Mouse (Mus musculus) lung, postnatal 0 days (tissue): ENCODE measurements around the gene Paf1. TPM values are rescaled to one million over a fixed set of nuclear protein-coding genes. Genes with fewer than 3 reads are reported as not detected.
A peak's percentile ranks its signal among the peaks of the same experiment; 100 is the strongest.

Experiments
- ATAC-seq: fragments of 200-750 bp; cut with Nextera tagmentation; 2 replicates; pipeline ENCODE4 v1.8.0; 2017; ENCODE audit warnings: moderate library complexity
- DNase-seq: peaks from one replicate; pipeline ENCODE4 v3.0.0-alpha.2; 2016; ENCODE audit warnings: low spot score
- H3K27ac ChIP-seq: fragments of 300-500 bp; sonication (generic); 2 replicates; pipeline ENCODE4 v1.5.1; 2014; ENCODE audit warnings: antibody characterized with exemption, mild to moderate bottlenecking, low read length, mixed read lengths
- H3K27me3 ChIP-seq: fragments of 300-500 bp; sonication (generic); replicated peaks from 2 replicates; pipeline ENCODE4 v1.6.1; 2014; ENCODE audit warnings: low read length, mixed read lengths; ENCODE audit not compliant: insufficient read depth
- H3K36me3 ChIP-seq: fragments of 300-500 bp; sonication (generic); 2 replicates; pipeline ENCODE4 v1.6.1; 2014; ENCODE audit warnings: low read length, mixed read lengths; ENCODE audit not compliant: insufficient read depth
- H3K4me1 ChIP-seq: fragments of 300-500 bp; sonication (generic); 2 replicates; pipeline ENCODE4 v1.6.1; 2014; ENCODE audit warnings: antibody characterized with exemption, low read depth, low read length, mixed read lengths; ENCODE audit not compliant: insufficient read depth
- H3K4me2 ChIP-seq: fragments of 300-500 bp; sonication (generic); replicated peaks from 2 replicates; pipeline ENCODE4 v1.6.1; 2014; ENCODE audit warnings: low read depth, mild to moderate bottlenecking, low read length, moderate library complexity, mixed read lengths
- H3K4me3 ChIP-seq: fragments of 300-500 bp; sonication (generic); 2 replicates; pipeline ENCODE4 v1.5.1; 2014; ENCODE audit warnings: low read depth, low read length
- H3K9ac ChIP-seq: fragments of 300-500 bp; sonication (generic); replicated peaks from 2 replicates; pipeline ENCODE4 v1.6.1; 2014; ENCODE audit warnings: low read depth, mild to moderate bottlenecking
- H3K9me3 ChIP-seq: fragments of 300-500 bp; sonication (generic); 2 replicates; pipeline ENCODE4 v1.6.1; 2016; ENCODE audit warnings: low read length, mixed read lengths
- CTCF ChIP-seq: IDR thresholded peaks from 2 replicates; pipeline ENCODE4 v1.5.1; 2016; ENCODE audit warnings: antibody characterized with exemption, mild to moderate bottlenecking
- EP300 ChIP-seq: IDR thresholded peaks from 2 replicates; pipeline ENCODE4 v1.6.1; 2016; ENCODE audit warnings: antibody characterized with exemption, mild to moderate bottlenecking, control low read depth
- WGBS: fragments of 180-500 bp; shearing (Covaris S2); extraction: QIAGEN DNeasy Blood & Tissue Kit; methylation state at CpG from one replicate; pipeline ENCODE4 v1.1.7; 2014; 5-methylcytosine and 5-hydroxymethylcytosine counted together
- polyA plus RNA-seq: library from polyadenylated mRNA; unstranded; fragments of >200 nt; fragmentation: Nextera tagmentation; extraction: Ambion mirVana; gene quantifications from 2 replicates; pipeline ENCODE4 v1.2.1, GENCODE M21; 2015

Gene Paf1
- polyA plus RNA-seq, 1 experiment from 2014 or later, result 49.1 TPM

- Histone ChIP-seq H3K27ac (no peak overlapping the region), H3K9ac (no peak overlapping the region), H3K9me3 (no peaks in the 10 kb centered on the region), H3K4me1 (peaks cover 14% of the 10 kb centered on the region; the same call in 1 of the 2 replicates), H3K4me2 (peak overlapping the region; percentile 96), H3K36me3 (peaks cover 24% of the 10 kb centered on the region; the same call in 1 of the 2 replicates), H3K27me3 (no peaks in the 10 kb centered on the region), H3K4me3 (no peak overlapping the region)
- DNase-seq (no peak), ATAC-seq (no peak)
- 89% methylated on average over 14 of the region's 14 CpGs for WGBS
- TF ChIP-seq CTCF, result no peak
- no peak for TF ChIP-seq EP300
Observed at GRCm38 (mm10) chr7:28370051-28370450, 22.7 kb upstream of the Paf1 start.

GRCm38 (mm10) chr7:28370977-28371513 lies 21.7 kb upstream of the Paf1 start:
- no peaks in the 10 kb centered on the region for H3K9me3 ChIP-seq
- peaks cover 14% of the 10 kb centered on the region; the same call in 1 of the 2 replicates for H3K36me3 ChIP-seq
- peak overlapping the region; percentile 83 for H3K4me3 ChIP-seq
- WGBS, result 3% methylated on average over 11 of the region's 11 CpGs
- no peak for ATAC-seq
- peak overlapping the region; percentile 92 for H3K9ac ChIP-seq
- peak overlapping the region; percentile 95 for H3K27ac ChIP-seq
- TF ChIP-seq CTCF (no peak), EP300 (no peak)
- peak; percentile 77 for DNase-seq
- no peaks in the 10 kb centered on the region for H3K27me3 ChIP-seq
- H3K4me1 ChIP-seq, result peaks cover 17% of the 10 kb centered on the region; the same call in 1 of the 2 replicates
- peak overlapping the region; percentile 96 for H3K4me2 ChIP-seq

- Histone ChIP-seq H3K4me1 (peaks cover 17% of the 10 kb centered on the region; the same call in 1 of the 2 replicates), H3K27ac (peak overlapping the region; percentile 95), H3K9me3 (no peaks in the 10 kb centered on the region), H3K4me3 (peak overlapping the region; percentile 83), H3K9ac (peak overlapping the region; percentile 92), H3K27me3 (no peaks in the 10 kb centered on the region), H3K4me2 (peak overlapping the region; percentile 96), H3K36me3 (0 out of 2 replicates have a peak, but pooled peaks cover 14% of the 10 kb centered on the region)
- DNase-seq, result peak; percentile 71
- TF ChIP-seq CTCF, result no peak
- TF ChIP-seq EP300, result no peak
- 0% methylated on average over 31 of the region's 43 CpGs for WGBS
- no peak for ATAC-seq
Observed at GRCm38 (mm10) chr7:28371514-28371989, 21.2 kb upstream of the Paf1 start.

GRCm38 (mm10) chr7:28372251-28373108 lies 20.3 kb upstream of the Paf1 start, which contains the start of gene Plekhg2:
Gene Plekhg2, minus strand, starts transcription at chr7:28372599.
- peak within 1 kb of the TSS; percentile 95 for H3K27ac ChIP-seq
- H3K36me3 ChIP-seq, result peaks cover 9% of the 10 kb centered on the region; the same call in 1 of the 2 replicates
- ATAC-seq, result peak; percentile 86
- peak within 1 kb of the TSS; percentile 83 for H3K4me3 ChIP-seq
- H3K27me3 ChIP-seq, result no peaks in the 10 kb centered on the region
- peak within 1 kb of the TSS; percentile 96 for H3K4me2 ChIP-seq
- no peaks in the 10 kb centered on the region for H3K9me3 ChIP-seq
- under 1% methylated on average over 58 of the region's 66 CpGs for WGBS
- peak; percentile 78 for TF ChIP-seq EP300
- peak; percentile 68 for TF ChIP-seq CTCF
- DNase-seq, result peak; percentile 100
- peak within 1 kb of the TSS; percentile 92 for H3K9ac ChIP-seq
- H3K4me1 ChIP-seq, result peaks cover 17% of the 10 kb centered on the region; the same call in 1 of the 2 replicates

GRCm38 (mm10) chr7:28373131-28373581 lies 19.6 kb upstream of the Paf1 start:
- peak overlapping the region; percentile 95 for H3K27ac ChIP-seq
- peak overlapping the region; percentile 83 for H3K4me3 ChIP-seq
- peak; percentile 96 for DNase-seq
- no peak overlapping the region for H3K9ac ChIP-seq
- H3K4me2 ChIP-seq, result no peak overlapping the region; the same call in 1 of the 2 replicates
- ATAC-seq, result peak; percentile 9
- TF ChIP-seq EP300 (peak; percentile 30), CTCF (peak; percentile 84)
- no peaks in the 10 kb centered on the region for H3K27me3 ChIP-seq
- peaks cover 8% of the 10 kb centered on the region; the same call in 1 of the 2 replicates for H3K36me3 ChIP-seq
- H3K4me1 ChIP-seq, result peaks cover 17% of the 10 kb centered on the region; the same call in 1 of the 2 replicates
- no peaks in the 10 kb centered on the region for H3K9me3 ChIP-seq
- under 1% methylated on average over 9 of the region's 9 CpGs for WGBS
